Mouse (Mus musculus) thymus, adult 2 months (tissue): ENCODE measurements around the gene Ilkap. TPM values are rescaled to one million over a fixed set of nuclear protein-coding genes. Genes with fewer than 3 reads are reported as not detected.

Experiments
- DNase-seq: peaks from one replicate; pipeline ENCODE4 v3.0.0; 2021
- H3K27ac ChIP-seq: fragments of 200-500 bp; 2 replicates; pipeline ENCODE4 v1.5.1; 2012; ENCODE audit warnings: low read length, control low read depth; ENCODE audit not compliant: control insufficient read depth, insufficient read depth
- H3K27me3 ChIP-seq: fragments of 200-500 bp; 2 replicates; pipeline ENCODE4 v1.6.1; 2012; ENCODE audit warnings: mild to moderate bottlenecking, low read length, moderate library complexity, mixed read lengths; ENCODE audit not compliant: control insufficient read depth, insufficient read depth
- H3K36me3 ChIP-seq: fragments of 200-500 bp; 2 replicates; pipeline ENCODE4 v1.6.1; 2012; ENCODE audit warnings: mild to moderate bottlenecking, low read length, moderate library complexity; ENCODE audit not compliant: control insufficient read depth, insufficient read depth
- H3K4me1 ChIP-seq: fragments of 200-500 bp; replicated peaks from 2 replicates; pipeline ENCODE4 v1.6.1; 2012; ENCODE audit warnings: low read length; ENCODE audit not compliant: control insufficient read depth, insufficient read depth
- H3K4me3 ChIP-seq: fragments of 200-500 bp; 2 replicates; pipeline ENCODE4 v1.5.1; 2012; ENCODE audit warnings: mild to moderate bottlenecking, low read length, control low read depth, moderate library complexity; ENCODE audit not compliant: control insufficient read depth, insufficient read depth
- CTCF ChIP-seq: fragments of 200-500 bp; IDR thresholded peaks from 2 replicates; pipeline ENCODE4 v1.5.1; 2012; ENCODE audit warnings: mild to moderate bottlenecking, control low read depth, low read length, moderate library complexity, borderline replicate concordance; ENCODE audit not compliant: control insufficient read depth, poor library complexity, insufficient read depth; ENCODE audit errors: extremely low read depth
- POLR2A ChIP-seq: fragments of 200-500 bp; IDR thresholded peaks from 2 replicates; pipeline ENCODE4 v1.6.1; 2012; ENCODE audit warnings: mild to moderate bottlenecking, low read length, control low read depth, moderate library complexity; ENCODE audit not compliant: control insufficient read depth, poor library complexity, insufficient read depth; ENCODE audit errors: extremely low read depth
- WGBS: fragments of 180-500 bp; shearing (Covaris S2); methylation state at CpG from one replicate; pipeline ENCODE4 v1.1.7; 2018; 5-methylcytosine and 5-hydroxymethylcytosine counted together
- polyA plus RNA-seq: library from polyadenylated mRNA; depleted of rRNA; stranded (reverse); fragments of >200 nt; gene quantifications from 2 replicates; pipeline ENCODE4 v1.2.3, GENCODE M21; 2012; rRNA removed

The Ilkap gene
- 90.3 and 104 TPM in 2 replicates for polyA plus RNA-seq

- no peaks in the 10 kb centered on the region for H3K27me3 ChIP-seq
- H3K27ac ChIP-seq = no peak within 1 kb of the TSS
- under 1% methylated on average over 85 of the region's 91 CpGs for WGBS
- TF ChIP-seq POLR2A (peak; percentile 89), CTCF (peak; percentile 40; the same call in 1 of the 2 replicates)
- H3K4me1 ChIP-seq = peaks cover 9% of the 10 kb centered on the region
- peak; percentile 74 for DNase-seq
- H3K4me3 ChIP-seq = peak within 1 kb of the TSS; percentile 68
- no peaks in the 10 kb centered on the region for H3K36me3 ChIP-seq
Observed at GRCm38 (mm10) chr1:91398260-91399062, at the start of gene Ilkap. Gene Ilkap (minus strand): TSS chr1:91398815.

GRCm38 (mm10) chr1:91446511-91446910, 47.9 kb upstream of the Ilkap start:
- Histone ChIP-seq H3K27ac (no peak overlapping the region), H3K4me3 (no peak overlapping the region), H3K4me1 (no peaks in the 10 kb centered on the region), H3K27me3 (no peaks in the 10 kb centered on the region), H3K36me3 (no peaks in the 10 kb centered on the region)
- TF ChIP-seq CTCF = no peak
- no peak for TF ChIP-seq POLR2A
- no peak for DNase-seq
- 93% methylated on average over 4 of the region's 4 CpGs for WGBS

GRCm38 (mm10) chr1:91446060-91446459, 47.4 kb upstream of the Ilkap start:
- Histone ChIP-seq H3K36me3 (no peaks in the 10 kb centered on the region), H3K4me3 (no peak overlapping the region), H3K27me3 (no peaks in the 10 kb centered on the region), H3K27ac (no peak overlapping the region), H3K4me1 (no peaks in the 10 kb centered on the region)
- WGBS = 89% methylated on average over 8 of the region's 8 CpGs
- DNase-seq = no peak
- TF ChIP-seq CTCF (no peak), POLR2A (no peak)

GRCm38 (mm10) chr1:91444841-91445830, 46.5 kb upstream of the Ilkap start:
- no peaks in the 10 kb centered on the region for H3K27me3 ChIP-seq
- no peaks in the 10 kb centered on the region for H3K36me3 ChIP-seq
- no peak for TF ChIP-seq POLR2A
- no peak for TF ChIP-seq CTCF
- H3K27ac ChIP-seq = no peak overlapping the region
- no peak overlapping the region for H3K4me3 ChIP-seq
- H3K4me1 ChIP-seq = no peaks in the 10 kb centered on the region
- WGBS = 96% methylated on average over 17 of the region's 17 CpGs
- DNase-seq = no peak

GRCm38 (mm10) chr1:91442350-91442990, 43.9 kb upstream of the Ilkap start:
- H3K36me3 ChIP-seq = no peaks in the 10 kb centered on the region

GRCm38 (mm10) chr1:91441855-91442254, 43.2 kb upstream of the Ilkap start:
- DNase-seq = no peak
- H3K4me1 ChIP-seq = no peaks in the 10 kb centered on the region
- TF ChIP-seq CTCF (no peak), POLR2A (no peak)
- no peak overlapping the region for H3K27ac ChIP-seq
- H3K36me3 ChIP-seq = no peaks in the 10 kb centered on the region
- no peaks in the 10 kb centered on the region for H3K27me3 ChIP-seq
- 94% methylated on average over 3 of the region's 3 CpGs for WGBS
- no peak overlapping the region for H3K4me3 ChIP-seq

More at GRCm38 (mm10) chr1:91442350-91442990, 43.9 kb upstream of the Ilkap start:
- Histone ChIP-seq H3K4me3 (no peak overlapping the region), H3K27me3 (no peaks in the 10 kb centered on the region), H3K27ac (no peak overlapping the region), H3K4me1 (no peaks in the 10 kb centered on the region)
- 96% methylated on average over 7 of the region's 7 CpGs for WGBS
- TF ChIP-seq POLR2A (no peak), CTCF (no peak)
- DNase-seq = no peak
